Comparison of ENCODE assay signal across 34 mouse cellular contexts in genomic region chr15:82220003-82220675, GRCm38 (mm10). TPM values are rescaled to one million over a fixed set of nuclear protein-coding genes. Genes with fewer than 3 reads are reported as not detected.
"Had no signal": no experiment of that assay in that cellular context is flagged by ENCODE, and none has a peak within 500 bp of the region (broad histone marks: within the 10 kb centered on the region; RNA-seq: fewer than 3 reads in every experiment).

No protein-coding gene starts in this region.

- DNase-seq: gastrocnemius, postnatal 10 days; gastrocnemius, postnatal 25 days; heart, adult 11 months; heart, adult 2 months; heart, postnatal 14 days; heart, postnatal 36 days; kidney, adult 11 months; kidney, adult 2 months; kidney, adult 9 months; kidney, postnatal 14 days; kidney, postnatal 36 days; layer of hippocampus, adult 9-11 months; layer of hippocampus, postnatal 36 days; left cerebral cortex, postnatal 4 days; liver, embryonic 13.5 days had no signal

- H3K4me3 ChIP-seq: heart, adult 2 months; heart, embryonic 13.5 days; heart, embryonic 15.5 days; hindbrain, embryonic 12.5 days; hindbrain, embryonic 15.5 days; kidney, embryonic 15.5 days; limb, embryonic 13.5 days; limb, embryonic 15.5 days; liver, embryonic 13.5 days; liver, embryonic 15.5 days had no signal

- ATAC-seq: hindbrain, postnatal 0 days; intestine, embryonic 16.5 days had no signal

- H3K9ac ChIP-seq: heart, embryonic 13.5 days; heart, embryonic 15.5 days; hindbrain, embryonic 12.5 days; hindbrain, embryonic 15.5 days; kidney, embryonic 15.5 days; limb, embryonic 13.5 days; limb, embryonic 15.5 days; liver, embryonic 13.5 days; liver, embryonic 15.5 days had no signal

- H3K9me3 ChIP-seq: heart, embryonic 13.5 days; heart, embryonic 15.5 days; hindbrain, embryonic 12.5 days; hindbrain, embryonic 15.5 days; kidney, embryonic 15.5 days; limb, embryonic 13.5 days; limb, embryonic 15.5 days; liver, embryonic 13.5 days; liver, embryonic 15.5 days had no signal

- H3K36me3 ChIP-seq: heart, embryonic 13.5 days; heart, embryonic 15.5 days; hindbrain, embryonic 12.5 days; hindbrain, embryonic 15.5 days; kidney, embryonic 15.5 days; limb, embryonic 13.5 days; limb, embryonic 15.5 days; liver, embryonic 13.5 days; liver, embryonic 15.5 days had no signal

- H3K27ac ChIP-seq: heart, adult 2 months; heart, embryonic 13.5 days; heart, embryonic 15.5 days; hindbrain, embryonic 12.5 days; hindbrain, embryonic 15.5 days; hindbrain, postnatal 0 days; kidney, embryonic 15.5 days; kidney, postnatal 0 days; limb, embryonic 13.5 days; limb, embryonic 15.5 days; liver, embryonic 13.5 days; liver, embryonic 15.5 days had no signal

- H3K4me2 ChIP-seq: heart, embryonic 11.5 days; heart, embryonic 13.5 days; heart, embryonic 15.5 days; hindbrain, embryonic 12.5 days; hindbrain, embryonic 15.5 days; kidney, embryonic 15.5 days; limb, embryonic 13.5 days; limb, embryonic 15.5 days; liver, embryonic 11.5 days; liver, embryonic 13.5 days; liver, embryonic 15.5 days had no signal

RNA-seq across cellular contexts. Expression of gene Tnfrsf13c, which starts 4.0 kb away (rescaled TPM):
- total RNA-seq: gastrocnemius, adult 18-20 months; gastrocnemius, postnatal 25 days had no signal
- polyA plus RNA-seq: heart, embryonic 15.5 days; heart, postnatal 0 days; limb, embryonic 11.5 days had no signal

RNA-seq across cellular contexts. Expression of gene Shisa8, which starts 7.5 kb away (rescaled TPM):
- total RNA-seq: gastrocnemius, adult 18-20 months; gastrocnemius, postnatal 10 days; gastrocnemius, postnatal 25 days had no signal

RNA-seq across cellular contexts. Expression of gene Cenpm, which starts 24.4 kb away (rescaled TPM):
- total RNA-seq: gastrocnemius, adult 18-20 months had no signal

RNA-seq across cellular contexts. Expression of gene 1500009C09Rik, which starts 32.1 kb away (rescaled TPM):
- total RNA-seq: gastrocnemius, adult 18-20 months; gastrocnemius, postnatal 10 days; gastrocnemius, postnatal 25 days; heart, adult 2 months; heart, postnatal 14 days; heart, postnatal 36 days; hematopoietic stem cell, adult 5-6 weeks had no signal
- polyA plus RNA-seq: gonadal fat pad, adult 2 months; heart, embryonic 11.5 days; heart, embryonic 13.5 days; heart, embryonic 15.5 days; heart, postnatal 0 days; intestine, embryonic 14.5 days; intestine, embryonic 16.5 days; kidney, postnatal 0 days; limb, embryonic 11.5 days; limb, embryonic 13.5 days; limb, embryonic 15.5 days; liver, embryonic 11.5 days; liver, embryonic 13.5 days; liver, embryonic 15.5 days had no signal
